Mouse (Mus musculus) embryo, embryonic 9.5 days (tissue): ENCODE measurements around the gene Slit3.

Experiments used
- DNase-seq: peaks from one replicate; pipeline ENCODE4 v3.0.0-alpha.2; 2017; ENCODE audit errors: extremely low spot score

Gene Slit3

DNA sequence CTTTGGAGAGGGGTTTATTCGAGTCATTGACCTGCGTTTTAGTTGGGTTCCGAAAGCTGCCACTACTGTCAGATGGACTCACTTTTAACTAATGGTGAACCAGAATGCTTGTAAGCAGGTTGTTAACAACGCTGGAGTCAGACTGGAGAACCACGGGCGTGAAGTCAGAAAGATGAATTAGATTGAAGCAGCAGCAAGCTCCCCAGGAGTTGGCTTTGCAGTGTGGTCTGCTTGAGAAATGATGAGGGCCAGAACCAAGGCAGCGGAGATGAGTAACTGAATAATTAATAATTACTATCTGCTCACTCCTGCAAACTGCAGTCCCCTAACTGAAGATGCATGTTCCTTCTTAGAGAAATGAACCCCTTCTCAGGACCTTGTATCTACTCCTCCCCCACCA, 347.8 kb downstream of the Slit3 start:
- no peak for DNase-seq

DNA sequence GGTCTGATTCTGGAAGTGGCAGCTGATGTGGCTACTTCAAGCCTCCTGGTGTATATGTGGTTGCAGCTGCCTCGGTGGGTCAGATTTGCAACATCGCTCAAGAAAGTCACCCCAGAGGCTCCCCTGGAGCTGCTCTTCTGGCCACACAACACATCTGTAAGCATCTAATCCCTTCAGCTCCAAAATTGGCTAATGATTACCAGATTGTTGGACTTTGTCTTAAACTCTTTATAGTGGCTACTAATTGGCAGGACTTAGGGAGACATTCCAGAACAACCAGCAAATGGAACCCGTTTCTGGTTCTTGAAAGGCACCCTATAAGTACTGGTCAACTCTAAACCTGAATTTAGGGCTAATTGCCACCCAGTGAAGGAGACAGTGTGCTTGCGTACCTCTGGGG, 348.9 kb downstream of the Slit3 start:
- DNase-seq: no peak

GRCm38 (mm10) chr11:35470853-35471252, 349.8 kb downstream of the Slit3 start:
- DNase-seq: no peak

- DNase-seq: no peak
Observed at GRCm38 (mm10) chr11:35472842-35473616, 352.0 kb downstream of the Slit3 start.

- DNase-seq: no peak
Observed at GRCm38 (mm10) chr11:35473617-35473996, 352.6 kb downstream of the Slit3 start.

GRCm38 (mm10) chr11:35480146-35480545, 359.1 kb downstream of the Slit3 start:
- no peak for DNase-seq

- DNase-seq: no peak
Observed at GRCm38 (mm10) chr11:35481611-35482363, 360.8 kb downstream of the Slit3 start.

DNA sequence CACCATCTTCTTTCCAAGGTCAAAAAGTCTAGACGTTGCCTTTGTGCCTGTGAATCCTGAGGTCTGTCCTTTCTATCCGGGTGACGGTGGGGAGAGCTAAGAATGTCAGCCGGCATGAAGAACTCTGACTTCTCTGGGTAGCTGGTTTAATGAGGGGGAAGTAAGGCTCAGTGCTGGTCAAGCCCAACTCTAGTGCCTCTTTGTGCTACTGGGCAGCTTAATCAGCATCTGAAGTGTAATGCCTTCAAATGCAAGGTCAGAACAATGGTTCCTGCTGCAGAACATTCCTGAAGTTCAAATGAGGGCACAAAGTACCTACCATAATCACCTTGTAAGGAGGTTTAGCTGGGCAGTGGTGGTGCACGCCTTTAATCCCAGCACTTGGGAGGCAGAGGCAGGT, 366.9 kb downstream of the Slit3 start:
- DNase-seq: no peak

GRCm38 (mm10) chr11:35491701-35492100, 370.7 kb downstream of the Slit3 start:
- no peak for DNase-seq

DNA sequence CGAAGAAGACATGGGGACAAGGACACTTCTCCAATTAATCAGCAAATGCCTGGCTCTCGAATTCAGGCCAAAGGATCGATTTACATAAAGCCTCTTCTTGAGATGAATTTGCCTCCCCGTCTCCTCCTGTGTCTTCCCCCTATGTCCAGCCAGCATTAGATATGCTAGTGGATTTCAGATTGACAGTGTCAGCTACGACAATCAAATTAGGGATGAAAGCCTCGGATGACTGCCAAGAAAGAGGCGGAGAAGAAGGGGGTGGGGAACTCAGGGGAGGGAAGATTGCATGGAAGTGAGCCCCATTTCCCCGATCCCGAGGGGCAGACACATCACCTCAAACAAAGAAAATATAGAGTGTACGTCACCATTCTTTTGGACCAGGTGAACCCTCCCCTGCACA, 375.9 kb downstream of the Slit3 start:
- no peak for DNase-seq

GRCm38 (mm10) chr11:35497961-35498360, 376.9 kb downstream of the Slit3 start:
- no peak for DNase-seq

GRCm38 (mm10) chr11:35502128-35502527, 381.1 kb downstream of the Slit3 start:
- DNase-seq: peak; percentile 54

- DNase-seq: peak; percentile 58
Observed at GRCm38 (mm10) chr11:35504051-35504450, 383.0 kb downstream of the Slit3 start.

- DNase-seq: no peak
Observed at GRCm38 (mm10) chr11:35504916-35505315, 383.9 kb downstream of the Slit3 start.

- DNase-seq: no peak
Observed at GRCm38 (mm10) chr11:35505316-35505715, 384.3 kb downstream of the Slit3 start.

GRCm38 (mm10) chr11:35505817-35506216, 384.8 kb downstream of the Slit3 start:
- DNase-seq: peak; percentile 82

DNA sequence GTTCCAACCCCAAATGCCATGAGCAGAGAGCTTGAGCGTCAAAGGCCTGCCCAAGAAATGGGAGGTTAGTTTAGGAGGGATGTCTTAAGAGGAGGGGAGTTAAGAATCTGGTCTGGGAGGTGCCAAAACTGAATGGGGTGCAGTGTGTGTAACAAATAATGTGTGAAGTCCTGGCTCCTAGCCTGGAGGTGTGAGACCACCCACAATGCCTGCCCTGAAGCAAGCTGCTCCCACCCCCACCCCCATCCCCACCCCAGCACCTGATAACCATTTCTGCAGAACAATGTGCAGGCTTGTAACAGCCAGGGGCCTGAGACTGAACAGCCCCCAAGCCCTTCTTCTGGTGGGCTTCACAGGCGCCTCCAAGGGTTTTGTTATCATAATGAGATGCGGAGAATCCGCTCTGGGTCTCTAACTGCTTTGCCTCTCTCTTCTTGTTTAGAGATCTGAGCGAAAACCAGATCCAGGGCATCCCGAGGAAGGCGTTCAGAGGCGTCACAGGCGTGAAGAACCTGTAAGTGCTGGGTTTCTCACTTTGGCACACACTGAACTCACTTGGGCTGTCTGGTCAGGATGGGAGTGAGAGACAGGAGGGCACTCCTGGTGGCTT, 386.9 kb downstream of the Slit3 start:
- peak; percentile 55 for DNase-seq

GRCm38 (mm10) chr11:35512686-35513085, 391.7 kb downstream of the Slit3 start:
- DNase-seq: peak; percentile 54

DNA sequence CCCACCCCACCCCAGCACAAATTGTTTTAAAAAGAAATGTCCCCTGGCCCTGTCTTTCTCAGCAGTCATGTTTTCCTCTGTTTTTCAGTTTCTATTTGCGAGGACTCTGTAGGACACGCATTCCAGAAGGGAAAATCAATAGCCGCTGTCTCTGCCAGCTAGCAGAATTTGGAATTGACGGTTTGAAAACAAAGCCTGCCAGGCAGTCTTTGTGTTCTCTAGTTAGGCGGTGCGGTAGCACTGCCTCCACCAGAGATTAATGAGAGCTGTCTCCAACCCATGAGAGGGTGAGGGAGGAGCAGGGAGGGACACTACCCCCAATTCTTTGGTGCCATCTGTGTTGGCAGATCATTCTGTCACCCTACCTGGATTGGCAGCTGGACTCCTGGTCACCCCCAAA, 392.3 kb downstream of the Slit3 start:
- no peak for DNase-seq

DNA sequence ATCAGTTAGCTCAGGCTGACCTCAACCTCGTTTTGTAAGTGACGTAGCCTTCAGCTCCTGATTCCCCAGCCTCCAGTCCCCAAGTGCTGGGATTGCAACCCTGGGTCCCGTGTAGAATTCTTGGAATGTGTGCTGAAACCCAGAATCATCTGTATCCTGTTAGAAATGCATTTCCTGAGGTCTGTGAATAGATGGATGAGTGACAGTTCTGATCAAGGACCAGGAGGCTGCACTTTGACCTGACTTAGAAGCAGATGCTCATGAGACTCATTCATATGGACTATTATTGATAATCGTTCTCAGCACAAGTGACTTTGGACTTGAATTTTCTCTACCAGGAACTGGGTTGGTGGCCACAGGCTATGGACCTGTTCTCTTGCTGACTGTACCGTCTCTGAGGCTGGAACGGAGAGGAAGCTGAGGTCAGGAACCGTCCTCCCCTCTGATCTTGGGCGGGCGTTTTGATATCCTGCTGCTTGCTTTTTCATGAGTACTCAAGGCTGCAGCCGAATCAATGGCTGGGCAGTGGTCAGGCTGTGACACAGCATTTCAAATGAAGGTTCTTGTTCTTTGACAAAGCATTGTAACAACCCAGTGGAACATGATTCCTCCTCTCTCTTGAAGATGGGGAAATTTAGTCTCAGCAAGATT, 401.9 kb downstream of the Slit3 start:
- DNase-seq: no peak

GRCm38 (mm10) chr11:35523773-35524172, 402.7 kb downstream of the Slit3 start:
- no peak for DNase-seq

DNA sequence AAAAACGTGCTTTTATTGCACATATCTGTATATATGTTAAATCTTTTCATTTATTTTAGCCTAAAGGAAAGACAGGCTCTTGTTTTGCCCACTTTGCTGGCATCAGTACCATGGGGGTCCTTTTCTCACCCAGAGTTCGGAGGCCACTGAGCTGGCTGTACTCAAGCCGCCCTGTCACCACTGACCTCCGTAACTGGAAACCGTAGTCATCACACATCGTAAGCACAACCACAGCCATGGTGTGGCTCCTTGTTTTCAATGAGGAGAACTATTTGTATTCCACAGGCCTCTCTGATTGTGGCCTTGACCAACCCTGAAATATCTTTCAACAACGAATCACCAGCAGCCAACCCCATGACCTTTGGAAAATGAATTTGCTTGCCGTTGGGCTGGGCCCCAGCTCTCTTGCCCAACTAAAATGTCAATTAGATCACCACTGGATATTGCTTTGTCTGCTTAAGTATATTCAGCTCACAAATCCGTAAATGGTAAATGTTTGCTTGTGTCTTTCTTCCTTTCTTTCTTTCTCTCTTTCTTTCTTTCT, 405.3 kb downstream of the Slit3 start:
- DNase-seq: no peak
